Mouse (Mus musculus) cerebellum, adult 18-20 months (tissue): Measurements from ENCODE around the gene Kdm4b.

Experiments
- DNase-seq, 2 experiments: peaks; one replicate each; pipeline ENCODE4 v3.0.0; 2021

Kdm4b gene

GRCm38 (mm10) chr17:56444771-56445170, 118.9 kb downstream of the Kdm4b start:
- DNase-seq = no peak

GRCm38 (mm10) chr17:56445397-56445796, 119.5 kb downstream of the Kdm4b start:
- no peak for DNase-seq

GRCm38 (mm10) chr17:56447716-56448115, 121.9 kb downstream of the Kdm4b start:
- no peak for DNase-seq
